Mouse (Mus musculus) testis, adult 10 weeks (tissue): ENCODE results near the gene Tfcp2. TPM values are rescaled to one million over a fixed set of nuclear protein-coding genes. Genes with fewer than 3 reads are reported as not detected.

Experiments used
- polyA plus RNA-seq: library from polyadenylated mRNA; stranded (reverse); fragments of 350-450 nt; fragmentation: Illumina TruSeq; extraction: RNeasy Lipid Tissue Mini Kit (QIAGEN cat#74804); gene quantifications from one replicate; pipeline ENCODE4 v1.2.3, GENCODE M21; 2014; ENCODE audit warnings: low read depth, low replicate concordance

Tfcp2 gene
- polyA plus RNA-seq = 9.3 TPM

DNA sequence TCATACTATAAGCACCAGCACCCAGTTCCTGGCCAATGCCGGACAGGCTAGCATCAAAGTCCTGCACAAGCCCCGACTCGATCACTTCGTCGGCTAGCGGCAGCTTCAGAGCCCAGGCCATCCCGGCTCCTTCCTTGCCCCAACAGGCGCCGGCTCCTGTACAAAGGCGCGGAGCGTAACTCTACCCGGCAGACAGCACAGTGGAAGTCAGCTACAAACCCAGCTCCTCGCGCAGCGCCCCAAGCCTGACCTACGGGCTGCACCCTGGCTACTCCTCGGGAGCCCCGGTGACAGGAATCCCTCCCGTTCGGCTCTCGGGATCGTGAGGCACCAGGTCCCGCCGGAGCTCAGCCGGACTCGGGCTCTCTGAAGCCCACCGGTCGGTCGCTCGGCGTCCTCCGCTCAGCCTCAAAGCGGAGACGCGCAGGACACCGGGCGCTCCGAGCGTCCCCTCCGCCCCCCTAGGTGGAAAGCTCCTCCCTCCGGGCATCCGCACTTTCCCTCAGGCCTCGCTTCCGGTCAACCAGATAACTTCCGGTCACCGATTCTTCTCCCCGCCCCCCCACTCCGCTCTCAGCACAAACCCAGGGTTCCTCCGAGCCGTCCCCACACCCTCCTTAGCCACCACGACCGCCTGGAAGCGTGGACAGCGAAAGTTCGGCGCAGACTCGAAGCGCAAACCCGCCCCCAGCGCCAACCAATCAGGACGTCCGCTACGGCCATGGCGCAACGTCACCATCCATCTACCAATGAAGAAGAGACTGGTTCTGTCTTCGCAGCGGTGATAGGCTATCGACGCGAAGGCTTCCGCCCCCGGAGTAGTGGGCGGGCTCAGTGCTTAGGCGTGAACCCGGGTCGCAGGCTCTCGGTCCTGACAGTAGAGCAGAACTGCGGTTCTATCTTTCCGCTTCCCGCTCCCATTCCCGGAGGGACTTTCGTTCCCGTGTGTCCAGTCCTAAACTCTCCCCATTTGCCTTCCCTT is at the start of gene Tfcp2:
Gene Tfcp2 (minus strand): TSS at position 683 of the 982 bp plus-strand sequence.

GRCm38 (mm10) chr15:100599276-100600046 is 47.7 kb upstream of the Tfcp2 start, which contains the start of gene Pou6f1:
Gene Pou6f1, minus strand, starts transcription at chr15:100599984.

GRCm38 (mm10) chr15:100495102-100495501 is 56.7 kb downstream of the Tfcp2 start, which contains the start of gene Csrnp2:
Gene Csrnp2, minus strand, starts transcription at chr15:100495488.

GRCm38 (mm10) chr15:100468295-100469188 is 83.3 kb downstream of the Tfcp2 start, which contains the start of gene Letmd1:
Gene Letmd1, plus strand, starts transcription at chr15:100469023.

Other genes starting within 250 kb of the Tfcp2 start
- 6.8 TPM for gene Mettl7a1, start 247.9 kb downstream of the Tfcp2 start, polyA plus RNA-seq
- not detected for gene Mettl7a3, start 217.1 kb downstream of the Tfcp2 start, polyA plus RNA-seq
- gene Methig1, start 198.9 kb downstream of the Tfcp2 start, polyA plus RNA-seq = not detected
- not detected for gene Mettl7a2, start 198.8 kb downstream of the Tfcp2 start, polyA plus RNA-seq
- gene Higd1c, start 187.5 kb downstream of the Tfcp2 start, polyA plus RNA-seq = not detected
- 0.17 TPM for gene Gm5475, start 129.9 kb downstream of the Tfcp2 start, polyA plus RNA-seq
- 10.5 TPM for gene Slc11a2, start 126.9 kb downstream of the Tfcp2 start, polyA plus RNA-seq
- 8.6 TPM for gene Letmd1, start 83.0 kb downstream of the Tfcp2 start, polyA plus RNA-seq
- 11.5 TPM for gene Csrnp2, start 56.5 kb downstream of the Tfcp2 start, polyA plus RNA-seq
- gene Pou6f1, start 48.0 kb upstream of the Tfcp2 start, polyA plus RNA-seq = 12.5 TPM
- 106 TPM for gene Dazap2, start 63.3 kb upstream of the Tfcp2 start, polyA plus RNA-seq
- gene Smagp, start 84.9 kb upstream of the Tfcp2 start, polyA plus RNA-seq = not detected
- gene Bin2, start 117.5 kb upstream of the Tfcp2 start, polyA plus RNA-seq = 10.4 TPM
- not detected for gene Cela1, start 135.9 kb upstream of the Tfcp2 start, polyA plus RNA-seq
- 0.36 TPM for gene Galnt6, start 177.4 kb upstream of the Tfcp2 start, polyA plus RNA-seq
- 14.5 TPM for gene Slc4a8, start 209.7 kb upstream of the Tfcp2 start, polyA plus RNA-seq